Mouse (Mus musculus) frontal cortex, postnatal 36 days (tissue): ENCODE data around the gene C1qtnf1.

Experiments
- DNase-seq, 2 experiments: peaks; one replicate each; pipeline ENCODE4 v3.0.0; 2022; ENCODE audit warnings: low spot score in 2 of 2

The C1qtnf1 gene

GRCm38 (mm10) chr11:118473161-118473560 lies 45.2 kb downstream of the C1qtnf1 start:
- DNase-seq = no peak

- DNase-seq = no peak
These were observed 46.0 kb downstream of the C1qtnf1 start for GRCm38 (mm10) chr11:118473842-118474500.

- DNase-seq = no peak
These were observed 47.6 kb downstream of the C1qtnf1 start for GRCm38 (mm10) chr11:118475496-118476083.

GRCm38 (mm10) chr11:118476396-118477373 lies 48.7 kb downstream of the C1qtnf1 start, which contains the start of gene Engase:
Engase (plus strand) TSS chr11:118476829.
- peak; percentile 97 to 98 for DNase-seq

- no peak for DNase-seq
These were observed 51.8 kb downstream of the C1qtnf1 start for GRCm38 (mm10) chr11:118479776-118480175.

- DNase-seq = no peak
These were observed 53.2 kb downstream of the C1qtnf1 start for GRCm38 (mm10) chr11:118481231-118481630.

- no peak for DNase-seq
These were observed 53.7 kb downstream of the C1qtnf1 start for GRCm38 (mm10) chr11:118481751-118482150.

GRCm38 (mm10) chr11:118484169-118484568 lies 56.2 kb downstream of the C1qtnf1 start:
- no peak for DNase-seq

- DNase-seq = no peak
These were observed 57.3 kb downstream of the C1qtnf1 start for GRCm38 (mm10) chr11:118485338-118485737.

GRCm38 (mm10) chr11:118485780-118486179 lies 57.8 kb downstream of the C1qtnf1 start:
- no peak for DNase-seq

GRCm38 (mm10) chr11:118486281-118486680 lies 58.3 kb downstream of the C1qtnf1 start:
- no peak for DNase-seq

- DNase-seq = no peak
These were observed 59.1 kb downstream of the C1qtnf1 start for GRCm38 (mm10) chr11:118486881-118487772.

- no peak for DNase-seq
These were observed 60.3 kb downstream of the C1qtnf1 start for GRCm38 (mm10) chr11:118488191-118488906.

- no peak for DNase-seq
These were observed 60.9 kb downstream of the C1qtnf1 start for GRCm38 (mm10) chr11:118488907-118489270.

GRCm38 (mm10) chr11:118490566-118491218 lies 62.7 kb downstream of the C1qtnf1 start:
- peak; percentile 59 to 69 for DNase-seq

- no peak for DNase-seq
These were observed 63.2 kb downstream of the C1qtnf1 start for GRCm38 (mm10) chr11:118491230-118491629.

- DNase-seq = no peak
These were observed 65.5 kb downstream of the C1qtnf1 start for GRCm38 (mm10) chr11:118493458-118493857.

GRCm38 (mm10) chr11:118494001-118494737 lies 66.2 kb downstream of the C1qtnf1 start:
- DNase-seq = no peak

- peak in 1 of 2 experiments; percentile 66 for DNase-seq
These were observed 67.1 kb downstream of the C1qtnf1 start for GRCm38 (mm10) chr11:118495065-118495464.
